Mouse (Mus musculus) left cerebral cortex, adult 2 months (tissue): ENCODE results near the gene Brinp2. TPM values are rescaled to one million over a fixed set of nuclear protein-coding genes. Genes with fewer than 3 reads are reported as not detected.
A peak's percentile ranks its signal among the peaks of the same experiment; 100 is the strongest.

Source experiments
- DNase-seq, 2 experiments: peaks; one replicate each; pipeline ENCODE4 v3.0.0; 2021 to 2022; ENCODE audit warnings: low spot score in 2 of 2, mixed read lengths in 1 of 2; ENCODE audit errors: extremely low spot score in 1 of 2
- H3K27ac ChIP-seq: fragments of 200-600 bp; 2 replicates; pipeline ENCODE4 v1.8.1; 2022
- H3K4me3 ChIP-seq: fragments of 200-600 bp; 2 replicates; pipeline ENCODE4 v1.8.1; 2022
- CTCF ChIP-seq: fragments of 200-600 bp; IDR thresholded peaks from 2 replicates; pipeline ENCODE4 v1.8.1; 2022; ENCODE audit warnings: antibody characterized with exemption, mild to moderate bottlenecking, moderate library complexity
- intact Hi-C: fragments of 180-260 bp; cut with DNase I; formaldehyde crosslinking; loops from one replicate; pipeline ENCODE4 v1.15.1; 2025
- long read RNA-seq, 2 experiments: library from polyadenylated mRNA; stranded (forward); transcript quantifications; one replicate each; pipeline ENCODE4 v2.0.0; 2021; ENCODE audit warnings: borderline mapping rate in 2 of 2
- total RNA-seq, 2 experiments: library from RNA; stranded (reverse); gene quantifications; 2 replicates each; pipeline ENCODE4 v1.2.3; 2021

Brinp2 gene
- 100 to 1,000 TPM; 112 to 117 TPM for total RNA-seq
- long read RNA-seq, experiment 1, full-length matches to known transcripts, result 153 of 188 reads
- long read RNA-seq, experiment 1, partial matches to known transcripts, result 12 of 188 reads
- long read RNA-seq, experiment 1, other reads (novel, unspliced or antisense), result 23 of 188 reads
- long read RNA-seq, experiment 2, full-length matches to known transcripts, result 98 of 133 reads
- long read RNA-seq, experiment 2, partial matches to known transcripts, result 14 of 133 reads
- long read RNA-seq, experiment 2, other reads (novel, unspliced or antisense), result 21 of 133 reads

DNA sequence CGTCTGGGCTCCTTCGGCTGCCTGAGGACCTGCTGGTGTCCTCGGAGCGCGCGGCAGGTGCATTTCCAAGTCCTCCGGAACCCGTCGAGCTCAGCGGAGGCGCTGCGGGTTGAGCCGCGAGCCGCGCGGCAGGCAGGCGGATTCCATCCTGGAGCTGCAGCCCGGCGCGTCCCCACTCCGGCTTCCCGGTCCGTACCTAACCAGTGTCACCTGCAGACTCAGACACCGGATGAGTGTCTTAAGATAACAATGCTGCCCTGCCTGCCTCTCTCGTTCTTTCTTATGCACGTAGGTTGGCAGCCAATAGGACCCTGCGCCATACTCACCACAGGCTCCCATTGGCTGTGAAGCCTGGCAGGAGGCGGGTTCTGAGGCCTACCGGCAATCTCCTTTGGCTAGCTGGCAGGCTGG lies at the start of gene Brinp2:
TSS of gene Brinp2 (minus strand) at position 276 of the 411 bp plus-strand sequence.
- intact Hi-C loops, result loop anchor here (2.0 to 5.0 kb wide), 2 partner anchors 157 to 296 kb away; no protein-coding TSS in a partner anchor
- peak within 1 kb of the TSS; percentile 93 for H3K27ac ChIP-seq
- H3K4me3 ChIP-seq, result peak within 1 kb of the TSS; percentile 71
- no peak for TF ChIP-seq CTCF
- DNase-seq, result peak; percentile 91 to 92

DNA sequence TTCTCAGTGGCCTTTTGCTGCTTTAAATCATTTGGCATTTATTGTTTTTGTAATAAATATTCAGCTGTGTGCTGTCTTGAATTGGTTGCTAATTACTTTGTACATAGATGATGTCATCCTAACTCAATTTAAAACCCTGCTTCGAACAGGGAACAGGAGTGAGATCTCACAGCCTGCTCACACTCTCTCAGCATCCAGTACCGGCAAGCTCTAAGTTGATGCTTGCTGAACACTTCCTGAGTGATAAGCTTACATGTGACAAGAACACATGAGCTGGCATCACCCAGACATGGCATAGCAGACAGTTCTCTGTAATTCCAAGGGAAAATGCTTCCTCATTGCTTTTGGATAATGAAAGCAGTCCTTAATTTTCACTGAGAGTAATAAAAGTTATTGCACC lies 44.8 kb upstream of the Brinp2 start:
- no peak for DNase-seq
- Histone ChIP-seq H3K4me3 (no peak overlapping the region), H3K27ac (no peak overlapping the region)
- TF ChIP-seq CTCF, result no peak
- intact Hi-C loops, result loop anchor here (5.0 kb wide), 1 partner anchor 834 kb away; no protein-coding TSS in a partner anchor

DNA sequence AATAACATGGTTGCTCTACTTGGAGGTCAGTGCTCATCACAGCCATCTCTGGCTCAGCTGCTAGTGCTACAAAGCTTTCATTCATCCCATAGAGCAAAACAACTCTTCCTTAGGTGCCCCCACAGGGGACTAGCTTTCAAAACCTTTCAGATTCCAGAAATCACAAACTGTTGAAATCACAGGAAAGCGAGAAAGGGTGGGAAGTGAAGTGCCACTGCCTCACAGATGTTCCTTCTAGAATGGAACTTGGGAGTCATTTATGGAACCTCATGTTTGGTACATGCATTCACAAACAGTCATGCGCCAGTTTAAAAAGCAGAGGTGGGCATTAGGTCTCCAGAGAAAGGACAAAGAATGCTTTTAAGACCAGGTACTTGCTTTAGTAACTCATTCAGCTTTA lies 40.9 kb upstream of the Brinp2 start:
- Histone ChIP-seq H3K4me3 (no peak overlapping the region), H3K27ac (0 out of 2 replicates have a peak overlapping the region, but pooled peaks have one; percentile 10)
- intact Hi-C loops, result no loop called here
- no peak for TF ChIP-seq CTCF
- no peak for DNase-seq

DNA sequence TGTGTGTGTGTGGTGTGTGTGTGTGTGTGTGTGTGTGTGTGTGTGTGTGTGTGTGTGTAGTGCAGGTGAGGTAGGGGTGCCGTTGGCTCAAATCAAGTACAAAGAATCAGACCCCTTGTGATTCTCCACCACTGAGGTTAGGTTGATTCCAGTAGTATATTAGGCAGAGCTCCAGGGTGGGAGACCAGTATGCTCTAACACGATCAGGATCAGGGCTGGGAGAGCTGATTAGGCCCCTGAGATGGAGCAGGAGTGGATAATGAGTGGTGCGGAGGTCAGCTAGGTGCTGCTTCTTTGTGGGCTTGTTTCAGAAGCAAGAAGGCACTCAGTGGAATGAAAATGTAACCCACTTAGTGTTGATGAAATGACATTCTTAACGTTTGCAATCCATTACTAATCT lies 34.6 kb upstream of the Brinp2 start:
- no peak for TF ChIP-seq CTCF
- intact Hi-C loops, result no loop called here

DNA sequence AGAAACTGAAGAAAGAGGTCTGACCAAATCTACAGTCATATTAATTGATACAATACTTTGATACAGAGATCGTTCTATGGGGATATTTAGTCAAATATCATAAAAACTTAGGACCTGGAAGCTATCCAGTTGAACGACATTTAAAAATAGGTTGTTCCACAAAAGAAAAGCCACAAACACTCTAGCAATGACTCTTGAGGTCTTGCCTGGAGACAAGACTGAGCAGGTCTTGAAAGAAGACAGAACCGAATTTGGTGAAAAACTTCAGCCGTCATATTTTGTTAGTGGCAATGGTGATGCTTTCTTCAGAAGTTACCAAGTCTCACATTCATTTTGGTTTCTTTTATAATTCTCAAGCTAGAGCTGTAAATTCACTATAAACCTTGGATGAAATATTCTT lies 32.9 kb upstream of the Brinp2 start:
- Histone ChIP-seq H3K4me3 (no peak overlapping the region), H3K27ac (no peak overlapping the region)
- intact Hi-C loops, result no loop called here
- TF ChIP-seq CTCF, result no peak
- DNase-seq, result no peak

More for the DNA sequence above, 34.6 kb upstream of the Brinp2 start:
- no peak overlapping the region for H3K27ac ChIP-seq
- no peak overlapping the region for H3K4me3 ChIP-seq
- DNase-seq, result no peak

DNA sequence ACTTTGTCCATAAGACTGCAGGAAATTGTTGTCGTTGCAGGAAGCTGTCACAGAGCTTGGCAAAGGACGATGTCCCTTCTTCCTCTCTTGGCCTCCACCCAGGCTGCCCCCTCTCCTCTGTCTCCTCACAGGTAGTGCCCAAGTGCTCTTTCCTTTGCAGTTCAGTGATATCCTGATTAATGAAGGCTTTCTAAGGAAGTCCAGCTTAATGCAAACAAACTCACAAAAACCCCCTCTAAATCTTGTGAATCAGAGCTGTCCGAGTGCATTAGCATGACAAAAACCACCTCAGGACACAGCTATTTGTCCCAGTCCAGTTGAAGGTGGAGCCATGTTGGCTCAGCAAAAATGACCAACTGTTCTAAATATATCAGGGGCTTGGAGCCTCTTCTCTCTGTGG lies 30.7 kb upstream of the Brinp2 start:
- no peak for DNase-seq
- TF ChIP-seq CTCF, result no peak
- H3K27ac ChIP-seq, result no peak overlapping the region
- no peak overlapping the region for H3K4me3 ChIP-seq
- intact Hi-C loops, result no loop called here

DNA sequence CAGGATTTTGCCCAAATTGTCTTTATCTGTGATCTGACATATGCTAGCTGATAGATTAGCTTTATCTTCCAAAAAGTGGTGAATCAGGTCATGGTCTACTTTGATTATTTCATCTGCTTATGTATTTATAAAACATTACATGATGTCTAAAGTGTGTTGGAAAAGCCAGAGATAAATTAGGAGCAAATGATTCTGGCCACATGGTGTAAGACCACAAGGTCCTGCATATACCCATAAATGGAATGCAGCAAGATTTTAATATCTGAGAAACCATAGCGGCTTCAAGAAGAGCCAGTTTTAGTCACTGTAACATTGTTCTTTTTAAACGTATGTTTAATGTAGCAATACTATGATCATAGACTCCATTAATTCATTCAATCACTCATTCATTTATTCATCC lies 29.2 kb upstream of the Brinp2 start:
- Histone ChIP-seq H3K4me3 (no peak overlapping the region), H3K27ac (no peak overlapping the region)
- DNase-seq, result no peak
- TF ChIP-seq CTCF, result no peak
- intact Hi-C loops, result no loop called here

DNA sequence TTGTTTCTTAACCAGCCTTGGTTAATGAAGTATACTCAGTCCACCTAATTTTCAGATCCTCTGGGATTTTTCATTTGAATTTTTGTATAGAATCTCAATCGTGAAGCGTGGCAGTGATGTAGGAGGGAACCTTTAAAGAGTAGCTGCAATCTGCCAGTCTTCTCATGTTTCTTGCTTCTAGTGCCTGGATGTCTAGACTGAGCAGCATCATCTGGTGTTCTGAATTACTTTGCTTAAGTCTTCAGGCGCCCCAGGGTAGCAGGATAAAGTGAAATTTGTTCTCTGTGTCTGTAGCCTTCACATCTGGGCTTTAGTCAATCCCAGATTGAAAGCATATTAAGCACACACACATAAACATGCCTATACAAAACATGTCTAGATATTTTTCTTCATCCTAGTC lies 27.1 kb upstream of the Brinp2 start:
- DNase-seq, result no peak
- intact Hi-C loops, result no loop called here
- Histone ChIP-seq H3K4me3 (no peak overlapping the region), H3K27ac (no peak overlapping the region)
- no peak for TF ChIP-seq CTCF

DNA sequence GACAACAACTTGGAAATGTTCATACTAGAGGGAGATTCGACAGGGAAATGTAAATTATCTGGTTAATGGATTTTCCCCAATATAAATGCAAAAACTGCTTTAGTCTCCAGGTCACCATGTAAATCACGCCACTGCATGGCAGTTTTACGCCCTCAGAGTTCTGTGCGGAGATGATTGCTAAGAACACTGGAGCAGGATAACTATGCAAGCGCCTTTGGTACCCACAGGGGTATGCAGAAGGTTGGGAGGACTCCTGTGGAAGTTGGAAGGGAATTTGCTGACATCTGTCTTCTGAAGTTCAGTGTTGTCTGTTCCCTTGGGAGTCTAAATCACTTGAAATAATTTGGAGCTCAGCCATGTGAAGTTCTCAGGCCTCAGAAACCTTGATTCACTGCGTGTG lies 26.2 kb upstream of the Brinp2 start:
- DNase-seq, result no peak
- intact Hi-C loops, result no loop called here

DNA sequence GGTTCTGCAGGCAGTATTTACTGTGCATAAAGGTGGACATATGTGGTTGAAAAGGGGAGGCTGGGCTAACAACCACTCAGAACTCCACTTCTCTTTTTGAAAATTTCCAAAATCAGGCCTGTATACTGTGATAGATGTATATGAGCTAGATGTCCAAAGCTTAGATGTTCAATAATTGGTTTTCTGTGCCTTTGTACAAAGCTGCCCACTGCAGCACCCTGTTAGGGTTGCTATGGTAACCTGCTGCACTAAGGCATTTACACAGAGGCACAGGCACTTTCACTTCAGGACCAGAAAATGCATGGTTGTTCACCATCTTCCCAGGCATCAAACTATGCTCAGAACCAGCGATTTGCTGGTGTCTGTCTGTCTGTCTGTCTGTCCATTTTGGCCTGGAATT lies 8.3 kb upstream of the Brinp2 start:
- DNase-seq, result no peak
- TF ChIP-seq CTCF, result no peak
- Histone ChIP-seq H3K4me3 (peak overlapping the region; percentile 80), H3K27ac (peak overlapping the region; percentile 41)
- intact Hi-C loops, result loop anchor here (5.0 kb wide), 1 partner anchor 43 kb away; no protein-coding TSS in a partner anchor

More for the DNA sequence above, 26.2 kb upstream of the Brinp2 start:
- H3K27ac ChIP-seq, result no peak overlapping the region
- TF ChIP-seq CTCF, result no peak
- H3K4me3 ChIP-seq, result no peak overlapping the region

DNA sequence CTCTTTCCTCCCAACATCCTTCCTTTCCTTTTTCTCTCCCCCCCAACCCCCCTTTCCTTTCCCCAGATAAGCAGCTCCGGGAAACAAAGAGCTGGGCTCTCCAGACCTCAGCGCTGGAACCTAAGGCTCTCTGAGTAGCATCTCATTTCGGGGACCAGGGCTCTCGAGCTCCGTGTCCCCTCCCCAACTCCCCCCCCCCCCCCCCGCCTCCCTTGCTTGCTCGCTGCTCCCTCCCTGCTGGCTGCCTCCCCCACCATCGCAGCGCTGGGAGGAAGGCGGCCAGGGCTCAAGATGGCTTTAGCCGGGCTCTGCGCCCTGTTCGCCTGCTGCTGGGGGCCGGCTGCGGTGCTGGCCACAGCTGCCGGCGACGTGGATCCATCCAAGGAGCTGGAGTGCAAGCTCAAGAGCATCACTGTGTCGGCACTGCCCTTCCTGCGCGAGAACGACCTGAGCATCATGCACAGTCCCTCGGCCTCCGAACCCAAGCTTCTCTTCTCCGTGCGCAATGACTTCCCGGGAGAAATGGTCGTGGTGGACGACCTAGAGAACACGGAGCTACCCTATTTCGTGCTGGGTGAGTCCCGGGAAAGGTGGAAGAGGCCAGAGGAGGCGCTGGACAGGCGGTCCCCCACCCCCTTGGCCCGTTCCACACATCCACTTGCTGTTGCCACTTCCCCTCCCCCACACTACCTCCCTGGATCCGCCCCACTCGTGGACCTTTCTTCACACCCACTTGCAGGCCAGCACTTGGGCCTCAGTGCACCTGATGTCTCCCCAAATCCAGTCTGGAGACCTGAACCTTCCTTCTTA lies 6.4 kb upstream of the Brinp2 start:
- peak; percentile 47 to 59 for DNase-seq
- H3K4me3 ChIP-seq, result peak overlapping the region; percentile 80
- no peak for TF ChIP-seq CTCF
- H3K27ac ChIP-seq, result peak overlapping the region; percentile 98
- intact Hi-C loops, result loop anchor here (2.0 to 5.0 kb wide), 2 partner anchors 45 to 186 kb away; no protein-coding TSS in a partner anchor

DNA sequence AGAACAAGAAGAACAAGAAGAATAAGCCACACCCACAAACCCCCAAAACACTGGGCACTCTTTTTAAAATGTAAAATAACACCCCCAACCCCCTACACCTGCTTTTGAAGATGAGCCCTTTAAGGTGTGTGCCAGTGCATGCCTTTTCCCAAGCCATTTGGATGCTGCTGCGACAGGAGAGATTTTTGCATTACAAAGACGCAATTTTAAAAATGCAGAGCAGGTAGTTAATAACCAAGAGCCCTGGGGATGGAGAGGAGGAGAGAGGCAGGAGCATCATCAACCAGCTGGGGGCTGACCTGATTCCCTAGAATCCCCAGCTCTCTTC lies 5.8 kb upstream of the Brinp2 start, which contains the start of gene Astn1:
TSS of gene Astn1 (plus strand) at position 310 of the 328 bp plus-strand sequence.
- DNase-seq, result no peak
- Histone ChIP-seq H3K27ac (peak within 1 kb of the TSS; percentile 98), H3K4me3 (peak within 1 kb of the TSS; percentile 80)
- no peak for TF ChIP-seq CTCF
- intact Hi-C loops, result loop anchor here (2.0 to 5.0 kb wide), 2 partner anchors 45 to 187 kb away; no protein-coding TSS in a partner anchor
